Mouse (Mus musculus) c-Kit-positive CD71-positive TER-119-positive erythroid progenitor cells, embryonic 14.5 days (primary cell): ENCODE measurements around the gene Ubash3b.

Experiments used
- DNase-seq: peaks from one replicate; pipeline ENCODE4 v3.0.0-alpha.2; 2013; ENCODE audit warnings: low spot score

Ubash3b gene

DNA sequence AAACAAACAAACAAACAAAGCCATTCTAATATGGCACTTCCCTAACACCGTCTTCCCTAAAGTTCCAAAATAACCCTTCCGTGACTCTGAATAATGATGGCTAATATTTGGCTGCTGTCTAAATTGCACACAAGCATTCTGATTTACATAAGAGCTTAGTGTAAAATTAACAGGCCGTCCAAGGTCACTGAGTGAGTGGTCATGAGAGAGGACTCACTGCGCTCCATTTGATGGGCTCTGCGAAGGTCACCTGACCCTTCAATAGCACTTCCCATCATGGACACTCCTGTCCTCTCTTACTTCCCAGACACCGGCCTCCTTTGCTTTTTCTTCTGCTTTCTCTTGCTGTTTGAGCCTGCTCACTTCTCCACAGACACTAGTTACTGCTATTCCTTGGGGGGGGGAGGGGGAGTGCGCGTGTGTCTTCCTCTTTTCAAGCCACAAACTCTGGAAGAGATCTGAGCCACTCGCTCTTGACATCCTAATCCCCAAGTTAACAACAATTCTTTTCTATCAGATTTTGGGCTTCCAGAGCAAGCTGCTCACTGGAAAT is 73.6 kb downstream of the Ubash3b start:
- DNase-seq: no peak

DNA sequence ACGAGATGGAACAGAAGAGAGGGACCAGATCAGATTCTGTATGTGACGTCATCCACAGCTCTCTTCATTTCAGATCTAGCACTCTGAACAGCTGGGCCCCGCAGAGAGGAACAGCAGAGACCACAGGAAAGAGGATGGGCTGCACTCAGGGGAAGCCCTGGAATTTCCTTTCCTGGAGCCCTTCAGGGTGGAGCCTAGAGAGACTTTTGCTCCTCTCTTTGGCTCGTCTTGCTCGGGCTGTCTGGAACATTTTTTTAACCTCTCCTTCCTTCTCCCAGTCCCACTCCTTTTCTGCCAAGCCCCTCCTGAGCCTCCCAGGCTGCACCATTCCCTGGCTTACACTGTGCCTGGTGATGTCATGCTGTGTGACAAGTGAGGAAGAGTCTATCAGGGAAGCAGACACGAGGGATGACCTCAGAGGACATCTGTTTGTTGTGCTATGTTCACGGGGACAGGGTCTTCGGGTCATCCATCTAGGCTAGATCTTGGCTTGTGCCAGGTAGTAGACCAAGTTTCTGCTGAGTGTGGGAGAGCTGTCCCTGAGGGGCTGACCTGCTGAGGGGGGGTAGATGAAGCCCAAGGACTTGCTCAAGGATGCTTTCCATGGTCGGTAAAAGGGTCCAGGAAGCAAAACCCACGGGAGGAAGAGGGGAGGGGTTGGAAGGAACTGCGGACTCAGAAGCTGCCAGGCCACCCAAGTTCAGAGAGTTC is 77.2 kb downstream of the Ubash3b start:
- DNase-seq: no peak

DNA sequence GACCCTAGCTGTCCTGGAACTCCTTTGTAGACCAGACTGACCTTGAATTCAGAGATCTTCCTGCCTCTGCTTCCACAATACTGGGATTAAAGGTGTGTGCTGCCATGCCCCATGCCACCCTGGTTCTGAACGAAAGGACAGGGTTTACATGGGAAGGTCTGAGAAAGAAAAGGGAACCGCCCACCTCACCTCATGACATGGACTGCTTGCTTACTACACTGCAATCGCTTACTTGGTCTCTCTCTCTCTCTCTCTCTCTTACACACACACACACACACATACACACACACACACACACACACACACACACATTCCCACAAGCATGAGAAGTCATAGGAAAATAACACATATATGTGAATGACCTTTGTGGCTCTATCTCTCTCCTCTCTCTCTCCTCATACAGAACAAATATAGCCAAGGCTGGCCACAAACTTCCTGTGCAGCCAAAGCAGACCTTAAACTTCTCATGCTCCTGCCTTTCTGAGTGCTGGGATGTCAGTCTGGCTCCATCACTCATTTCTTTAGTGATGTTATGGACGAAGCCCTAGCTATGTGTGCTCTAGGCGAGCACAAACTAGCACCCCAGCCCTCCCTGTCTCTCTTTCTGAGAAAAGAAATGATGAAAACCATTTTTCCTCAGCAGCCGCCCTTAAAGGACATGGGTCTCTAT is 78.0 kb downstream of the Ubash3b start:
- no peak for DNase-seq

GRCm38 (mm10) chr9:41082891-41083290 is 78.6 kb downstream of the Ubash3b start:
- DNase-seq: no peak

DNA sequence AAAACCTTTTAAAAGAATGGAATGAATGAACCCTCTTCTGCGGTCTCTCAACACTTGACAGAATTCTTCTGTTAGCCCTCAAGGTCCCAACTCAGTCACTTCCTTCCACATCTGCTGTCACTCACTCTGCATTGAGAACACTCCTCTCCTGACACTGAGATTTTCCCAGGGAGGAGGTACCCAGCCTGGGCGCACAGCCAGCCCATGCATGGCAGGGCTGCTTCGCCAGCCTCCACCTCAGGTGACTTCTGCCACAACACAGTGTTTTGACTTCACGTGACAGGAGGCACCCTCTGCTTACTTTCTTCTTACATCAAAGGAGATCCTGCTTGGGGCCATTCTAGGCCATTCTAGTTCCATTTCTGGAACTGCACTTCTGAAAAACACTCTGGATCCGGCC is 80.6 kb downstream of the Ubash3b start:
- DNase-seq: no peak

DNA sequence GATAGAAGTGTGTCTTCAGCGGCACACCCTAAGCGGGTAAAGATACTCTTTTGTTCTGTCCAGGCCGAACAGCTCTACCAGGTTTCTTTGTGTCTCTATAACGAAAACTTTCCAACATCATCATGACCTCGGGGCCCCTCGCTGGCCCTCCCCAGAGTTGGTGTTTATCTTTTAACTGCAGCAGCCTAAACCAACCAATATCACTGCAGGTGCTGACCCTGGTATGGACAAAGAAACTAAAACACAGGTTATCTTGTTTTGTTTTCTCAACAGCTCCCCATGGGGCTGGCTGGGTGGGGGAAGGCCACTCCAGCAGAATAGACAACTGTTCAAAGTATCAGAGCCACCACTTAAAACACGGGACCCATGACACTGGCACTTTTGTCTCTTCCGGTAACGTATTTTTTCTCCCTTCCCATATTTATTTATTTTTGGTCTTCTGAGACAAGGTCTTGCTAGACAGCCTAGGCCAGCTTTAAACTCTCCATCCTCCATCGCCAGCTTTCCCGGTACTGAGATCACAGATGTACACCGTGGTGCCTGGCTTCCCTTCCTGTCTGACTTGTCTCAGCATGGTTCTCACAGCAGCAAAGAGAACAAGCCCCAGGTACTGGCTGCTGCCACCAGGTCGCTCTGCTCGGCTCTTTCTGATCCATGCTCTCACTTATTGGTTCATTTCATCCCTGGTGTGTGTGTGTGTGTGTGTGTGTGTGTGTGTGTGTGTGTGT is 81.9 kb downstream of the Ubash3b start:
- DNase-seq: peak; percentile 61

DNA sequence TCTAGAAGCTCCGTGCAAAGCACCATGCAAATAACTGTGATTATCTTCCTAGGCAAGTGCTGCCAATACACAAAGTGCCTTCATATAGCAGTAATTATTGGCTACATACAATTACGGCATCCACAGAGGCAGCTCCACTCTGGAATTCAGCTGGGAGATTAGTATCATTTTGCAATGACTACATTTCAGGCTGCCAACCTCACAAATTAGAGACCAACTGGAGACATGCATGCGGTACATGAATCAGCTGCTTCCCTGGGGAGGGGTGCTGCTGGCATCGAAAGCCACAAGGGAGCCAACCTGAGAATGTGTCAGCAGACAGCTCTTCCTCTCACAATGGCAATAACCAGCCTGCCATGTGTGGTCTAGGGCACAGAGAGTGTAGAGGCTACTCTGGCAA is 83.3 kb downstream of the Ubash3b start:
- no peak for DNase-seq

GRCm38 (mm10) chr9:41076150-41076549 is 85.3 kb downstream of the Ubash3b start:
- DNase-seq: no peak

- no peak for DNase-seq
These were observed 86.0 kb downstream of the Ubash3b start for GRCm38 (mm10) chr9:41075528-41075927.

- peak; percentile 85 for DNase-seq
These were observed 88.1 kb downstream of the Ubash3b start for GRCm38 (mm10) chr9:41073196-41074009.

- peak; percentile 68 for DNase-seq
These were observed 88.7 kb downstream of the Ubash3b start for GRCm38 (mm10) chr9:41072786-41073185.

- no peak for DNase-seq
These were observed 89.5 kb downstream of the Ubash3b start for GRCm38 (mm10) chr9:41071906-41072511.

DNA sequence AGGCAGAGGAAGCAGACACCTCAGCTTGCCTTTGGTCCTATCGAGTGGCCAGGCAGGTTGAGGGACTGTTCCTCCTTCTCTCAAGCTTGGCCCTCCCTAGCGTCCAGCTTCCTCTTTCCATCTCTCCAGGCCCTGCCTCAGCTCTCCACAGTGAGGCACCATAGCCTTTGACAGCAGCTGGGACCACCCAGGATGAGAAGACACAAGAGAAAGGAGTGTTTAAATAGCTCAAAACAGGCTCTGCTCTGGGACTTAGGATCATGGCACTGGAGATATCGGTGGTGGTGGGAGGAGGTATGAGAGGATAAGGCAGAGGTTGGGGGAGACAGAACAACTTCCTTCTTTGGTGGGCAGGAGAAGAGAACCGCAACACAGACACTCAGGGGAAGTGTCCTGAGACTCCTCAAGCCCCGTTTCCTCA is 90.7 kb downstream of the Ubash3b start:
- DNase-seq: no peak

DNA sequence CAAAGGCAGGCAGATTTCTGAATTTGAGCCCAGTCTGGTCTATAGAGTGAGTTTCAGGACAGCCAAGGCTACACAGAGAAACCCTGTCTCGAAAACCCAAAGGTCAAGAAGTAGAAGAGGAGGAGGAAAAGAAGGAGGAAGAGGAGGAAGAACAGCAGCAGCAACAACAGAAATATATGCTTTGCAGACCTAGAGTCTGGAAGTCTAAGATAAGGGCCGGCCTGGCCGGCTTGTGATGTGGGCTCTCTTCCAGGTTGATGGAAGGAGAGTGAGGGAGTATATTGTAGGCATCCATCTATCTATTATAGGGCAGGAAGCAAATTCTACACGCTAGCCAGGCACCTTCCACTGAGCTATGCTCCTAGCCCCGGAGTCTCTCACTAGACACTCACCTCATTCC is 92.0 kb downstream of the Ubash3b start:
- DNase-seq: peak; percentile 57

DNA sequence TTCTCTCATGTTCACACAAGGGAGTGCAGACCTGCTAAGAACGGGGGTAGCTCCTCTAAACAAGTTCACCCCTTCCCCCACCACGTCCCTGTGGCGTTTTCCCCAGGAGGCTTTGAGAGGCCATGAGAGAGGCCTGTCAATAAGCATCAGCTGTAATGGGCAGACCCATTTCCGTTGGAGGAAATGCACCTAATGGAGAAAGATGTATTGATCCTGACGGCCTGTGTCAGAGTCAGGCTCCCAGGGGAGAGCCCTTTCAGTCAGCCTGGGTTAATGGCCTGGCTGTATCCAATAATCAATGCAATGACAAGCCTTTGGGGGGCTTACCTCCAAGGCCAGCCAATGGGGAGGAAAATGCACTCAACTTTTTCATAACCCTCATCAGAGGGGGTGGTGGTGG is 100.1 kb downstream of the Ubash3b start:
- no peak for DNase-seq

- no peak for DNase-seq
These were observed 100.9 kb downstream of the Ubash3b start for GRCm38 (mm10) chr9:41060617-41061016.

- no peak for DNase-seq
These were observed 102.5 kb downstream of the Ubash3b start for GRCm38 (mm10) chr9:41058765-41059535.

DNA sequence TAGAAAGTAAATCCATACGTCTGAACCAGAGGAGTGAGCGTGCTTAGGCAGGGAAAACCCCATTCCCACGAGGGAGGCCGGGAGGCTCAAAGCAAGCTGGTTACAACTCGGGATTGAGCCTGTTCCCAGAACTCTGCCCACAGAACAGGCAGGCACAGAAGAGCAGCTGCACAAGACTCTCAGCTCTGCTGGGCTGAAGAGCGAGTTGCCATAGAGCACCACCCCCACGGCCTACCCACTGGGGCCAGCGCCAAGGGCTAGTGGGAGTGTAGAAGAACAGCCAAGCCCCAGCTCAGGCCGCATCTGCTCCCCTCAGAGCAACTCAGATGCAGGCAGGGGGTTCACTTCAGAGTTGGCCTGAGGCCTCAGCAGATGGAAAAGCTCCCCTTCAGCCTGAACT is 107.3 kb downstream of the Ubash3b start:
- no peak for DNase-seq

DNA sequence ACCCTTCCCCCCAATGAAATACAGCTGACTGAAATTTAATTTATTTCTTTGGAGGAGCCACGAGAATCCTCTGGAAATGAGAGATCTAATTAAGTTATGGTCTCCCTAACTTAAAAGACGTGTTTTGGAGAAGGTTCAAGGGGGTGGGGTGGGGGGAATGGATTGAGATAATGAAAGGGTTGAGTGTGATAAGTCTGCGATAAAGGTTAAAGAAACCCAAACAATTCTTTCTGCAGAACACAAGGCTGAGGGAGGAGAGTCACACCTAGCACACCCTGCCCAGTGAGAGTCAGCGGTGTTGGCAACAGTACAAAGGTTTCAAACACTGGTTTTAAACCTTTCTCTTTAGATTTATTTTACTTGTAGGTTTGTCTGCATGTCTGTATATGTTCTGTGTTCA is 108.0 kb downstream of the Ubash3b start:
- no peak for DNase-seq

- no peak for DNase-seq
These were observed 110.2 kb downstream of the Ubash3b start for GRCm38 (mm10) chr9:41051080-41051932.
